Mouse (Mus musculus): ENCODE measurements around the gene Kdm1b. TPM values are rescaled to one million over a fixed set of nuclear protein-coding genes. Genes with fewer than 3 reads are reported as not detected.

Gene Kdm1b
- polyA plus RNA-seq, 1 experiment from 2014 or later: 19.1 TPM

DNA sequence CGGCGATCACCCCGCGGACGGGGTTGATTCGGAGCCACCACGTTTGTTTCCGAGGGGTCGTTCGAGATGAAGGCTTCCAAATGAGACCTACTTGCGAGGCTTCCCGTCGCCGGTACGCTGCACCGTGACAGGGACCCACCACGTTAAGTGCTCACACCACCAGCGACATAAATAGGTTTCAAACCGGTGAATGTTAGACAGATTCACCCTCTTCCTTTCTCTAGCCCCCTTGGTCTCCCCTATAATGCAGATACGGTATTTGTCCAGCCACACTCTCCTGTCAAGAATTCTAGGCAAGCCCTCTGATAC, 63.2 kb downstream of the Kdm1b start:
- WGBS: 0% methylated on average over 20 of the region's 20 CpGs
- peak; percentile 37 for ATAC-seq (ENCODE audit: insufficient read depth, low FRiP score, low TSS enrichment)
- H3K4me1 ChIP-seq (ENCODE audit: control insufficient read depth, insufficient read depth, low read length): peaks cover 7% of the 10 kb centered on the region

DNA sequence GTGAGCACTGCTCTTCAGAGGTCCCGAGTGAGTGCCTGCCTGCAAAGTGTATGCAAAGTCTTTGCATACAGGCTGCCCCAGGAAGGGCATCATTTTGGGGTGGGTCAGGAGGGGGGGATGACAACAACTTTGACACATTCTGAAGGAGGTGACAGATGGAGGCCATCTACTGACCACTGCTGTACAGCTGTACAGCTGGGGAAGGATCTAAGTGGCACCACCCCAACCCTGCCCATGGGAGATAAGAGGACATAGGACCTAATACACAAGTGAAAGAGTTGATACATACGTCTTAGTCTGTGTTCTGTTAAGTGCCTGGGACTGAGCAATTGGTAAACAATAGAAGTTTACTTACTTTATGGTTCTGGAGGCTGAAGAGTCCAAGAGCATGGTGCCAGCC, 65.9 kb downstream of the Kdm1b start:
- ATAC-seq (ENCODE audit: insufficient read depth, low FRiP score, low TSS enrichment): no peak
- Histone ChIP-seq H3K4me2 (ENCODE audit: low read depth) (no peak overlapping the region), H3K27ac (ENCODE audit: low read depth, low read length) (no peak overlapping the region), H3K27me3 (ENCODE audit: control insufficient read depth, insufficient read depth, low read length) (no peaks in the 10 kb centered on the region), H3K9me3 (ENCODE audit: control insufficient read depth, low read length) (no peaks in the 10 kb centered on the region), H3K4me1 (ENCODE audit: control insufficient read depth, insufficient read depth, low read length) (no peaks in the 10 kb centered on the region), H3K36me3 (ENCODE audit: control insufficient read depth, insufficient read depth, low read length) (no peaks in the 10 kb centered on the region), H3K4me3 (ENCODE audit: low read depth, low read length) (no peak overlapping the region), H3K9ac (ENCODE audit: low read length) (no peak overlapping the region)
- no peak for DNase-seq (ENCODE audit: low spot score)
- 75% methylated on average over 2 of the region's 2 CpGs for WGBS

More for the DNA sequence above, 63.2 kb downstream of the Kdm1b start:
- Histone ChIP-seq H3K9ac (ENCODE audit: low read length) (peak overlapping the region; percentile 99), H3K27me3 (ENCODE audit: control insufficient read depth, insufficient read depth, low read length) (no peaks in the 10 kb centered on the region), H3K27ac (ENCODE audit: low read depth, low read length) (peak overlapping the region; percentile 98), H3K4me2 (ENCODE audit: low read depth) (peak overlapping the region; percentile 66), H3K4me3 (ENCODE audit: low read depth, low read length) (peak overlapping the region; percentile 98), H3K36me3 (ENCODE audit: control insufficient read depth, insufficient read depth, low read length) (no peaks in the 10 kb centered on the region), H3K9me3 (ENCODE audit: control insufficient read depth, low read length) (no peaks in the 10 kb centered on the region)
- no peak for DNase-seq (ENCODE audit: low spot score)

DNA sequence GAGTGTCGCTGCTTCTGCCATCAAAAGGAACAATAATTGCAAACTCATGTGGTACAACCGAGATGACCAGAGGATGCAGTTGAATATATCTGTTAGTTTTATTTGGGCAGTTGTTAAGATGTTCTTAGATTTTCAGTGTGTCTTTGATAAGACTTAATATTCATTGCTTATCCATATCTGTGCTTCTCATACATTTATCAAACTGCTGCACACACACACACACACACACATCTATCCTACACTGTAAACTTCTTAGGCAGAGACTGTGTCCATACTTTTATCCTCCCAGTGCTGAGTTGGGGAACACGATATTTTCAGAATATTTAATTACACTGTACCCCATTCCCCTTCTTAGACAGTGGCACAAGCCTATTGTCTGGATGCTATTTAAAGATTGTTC, 67.9 kb downstream of the Kdm1b start:
- DNase-seq (ENCODE audit: low spot score) (no peak), ATAC-seq (ENCODE audit: insufficient read depth, low FRiP score, low TSS enrichment) (no peak)
- Histone ChIP-seq H3K27ac (ENCODE audit: low read depth, low read length) (no peak overlapping the region), H3K9ac (ENCODE audit: low read length) (no peak overlapping the region), H3K27me3 (ENCODE audit: control insufficient read depth, insufficient read depth, low read length) (no peaks in the 10 kb centered on the region), H3K4me2 (ENCODE audit: low read depth) (no peak overlapping the region), H3K4me3 (ENCODE audit: low read depth, low read length) (no peak overlapping the region), H3K36me3 (ENCODE audit: control insufficient read depth, insufficient read depth, low read length) (no peaks in the 10 kb centered on the region), H3K9me3 (ENCODE audit: control insufficient read depth, low read length) (no peaks in the 10 kb centered on the region), H3K4me1 (ENCODE audit: control insufficient read depth, insufficient read depth, low read length) (no peaks in the 10 kb centered on the region)
- 85% methylated on average over 3 of the region's 3 CpGs for WGBS

DNA sequence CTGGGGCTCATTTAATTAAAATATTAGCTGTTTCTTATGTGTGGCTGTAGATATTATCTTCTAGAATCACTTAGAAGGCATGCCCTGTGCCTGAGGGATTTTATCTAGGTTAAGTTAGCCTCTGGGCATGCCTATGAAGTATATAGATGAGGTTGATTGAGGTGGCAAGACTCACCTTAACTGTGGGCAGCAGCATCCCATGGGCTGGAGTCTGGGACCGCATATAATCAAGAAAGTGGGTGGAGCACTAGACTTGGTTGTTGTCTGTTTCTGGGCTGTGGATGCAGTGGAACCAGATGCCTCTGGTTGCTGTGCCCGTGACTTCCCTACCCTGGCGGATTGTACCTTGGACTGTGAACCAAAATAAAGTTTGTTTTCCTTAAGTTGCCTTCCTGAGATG, 68.8 kb downstream of the Kdm1b start:
- H3K4me3 ChIP-seq (ENCODE audit: low read depth, low read length): no peak overlapping the region
- H3K9ac ChIP-seq (ENCODE audit: low read length): no peak overlapping the region
- H3K27me3 ChIP-seq (ENCODE audit: control insufficient read depth, insufficient read depth, low read length): no peaks in the 10 kb centered on the region
- WGBS: 88% methylated on average over 3 of the region's 3 CpGs
- DNase-seq (ENCODE audit: low spot score) (no peak), ATAC-seq (ENCODE audit: insufficient read depth, low FRiP score, low TSS enrichment) (no peak)
- no peak overlapping the region for H3K4me2 ChIP-seq (ENCODE audit: low read depth)
- no peaks in the 10 kb centered on the region for H3K36me3 ChIP-seq (ENCODE audit: control insufficient read depth, insufficient read depth, low read length)
- no peak overlapping the region for H3K27ac ChIP-seq (ENCODE audit: low read depth, low read length)
- H3K9me3 ChIP-seq (ENCODE audit: control insufficient read depth, low read length): no peaks in the 10 kb centered on the region
- H3K4me1 ChIP-seq (ENCODE audit: control insufficient read depth, insufficient read depth, low read length): no peaks in the 10 kb centered on the region

DNA sequence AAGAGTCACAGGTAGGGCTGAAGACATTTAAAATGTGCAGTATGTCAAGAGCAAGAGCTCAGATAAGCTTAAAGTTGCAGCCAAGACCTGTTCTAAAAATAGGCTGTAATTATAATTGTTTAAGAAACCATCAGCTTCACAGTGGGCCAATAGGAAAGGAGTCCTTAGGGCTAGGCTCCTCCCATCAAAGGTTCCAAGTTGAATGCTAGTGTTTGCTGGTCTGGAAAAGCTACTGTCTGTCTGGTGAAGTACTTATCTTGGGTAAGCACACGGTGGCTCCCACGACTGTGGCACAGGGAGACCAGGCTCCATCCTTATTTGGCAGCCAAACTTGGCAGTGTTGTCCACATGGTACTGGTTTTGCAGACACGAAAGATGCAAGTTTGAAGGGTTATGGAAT, 69.6 kb downstream of the Kdm1b start:
- Histone ChIP-seq H3K27ac (ENCODE audit: low read depth, low read length) (no peak overlapping the region), H3K4me2 (ENCODE audit: low read depth) (no peak overlapping the region), H3K9me3 (ENCODE audit: control insufficient read depth, low read length) (no peaks in the 10 kb centered on the region), H3K4me3 (ENCODE audit: low read depth, low read length) (no peak overlapping the region), H3K27me3 (ENCODE audit: control insufficient read depth, insufficient read depth, low read length) (no peaks in the 10 kb centered on the region), H3K4me1 (ENCODE audit: control insufficient read depth, insufficient read depth, low read length) (no peaks in the 10 kb centered on the region), H3K9ac (ENCODE audit: low read length) (no peak overlapping the region), H3K36me3 (ENCODE audit: control insufficient read depth, insufficient read depth, low read length) (no peaks in the 10 kb centered on the region)
- no peak for ATAC-seq (ENCODE audit: insufficient read depth, low FRiP score, low TSS enrichment)
- 77% methylated on average over 3 of the region's 3 CpGs for WGBS
- no peak for DNase-seq (ENCODE audit: low spot score)

DNA sequence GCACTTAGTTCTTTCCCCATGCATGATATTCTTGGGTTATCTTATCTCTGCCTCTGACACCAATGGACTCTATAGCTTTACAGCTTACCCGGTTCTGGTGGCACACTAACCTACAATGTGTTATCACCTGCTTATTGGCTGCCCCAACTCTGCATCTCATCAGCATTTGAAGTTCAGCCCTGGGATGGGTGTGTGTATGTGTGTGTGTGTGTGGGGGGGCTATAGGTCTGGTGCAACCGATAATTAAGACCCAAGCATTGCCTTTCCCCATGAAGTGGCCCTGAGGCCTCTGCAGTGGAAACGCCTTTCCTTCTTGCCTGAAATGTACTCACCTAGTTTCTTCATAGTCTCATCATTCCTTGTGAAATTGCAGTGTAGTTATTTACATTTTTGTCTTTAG, 72.7 kb downstream of the Kdm1b start:
- no peaks in the 10 kb centered on the region for H3K4me1 ChIP-seq (ENCODE audit: control insufficient read depth, insufficient read depth, low read length)

DNA sequence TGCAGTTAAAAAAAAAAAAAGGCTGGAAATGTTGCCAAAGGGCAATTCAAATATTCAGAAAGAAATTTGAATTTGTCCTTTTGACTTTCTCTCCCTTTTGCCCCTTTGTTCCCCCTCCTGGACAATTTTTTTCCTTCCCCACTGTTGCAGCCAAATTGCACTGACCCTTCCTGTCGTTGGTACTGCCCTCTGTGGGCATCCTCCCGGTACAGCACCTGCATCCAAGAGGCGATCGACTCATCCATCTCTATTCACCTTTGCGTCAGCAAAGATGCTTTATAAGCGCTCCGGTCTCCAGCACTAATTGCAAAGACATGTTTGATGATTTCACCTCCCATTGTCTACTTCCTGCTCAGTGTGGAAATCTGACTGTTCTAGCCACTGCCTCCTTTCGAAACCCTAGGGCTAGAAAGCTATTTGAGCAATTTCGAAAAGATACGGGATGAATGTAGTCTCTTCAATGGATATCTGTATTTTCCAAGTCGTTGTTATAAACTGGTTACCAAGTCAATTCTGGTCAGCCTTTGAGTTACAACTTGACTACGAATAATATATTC, 78.1 kb downstream of the Kdm1b start:
- H3K4me3 ChIP-seq (ENCODE audit: low read depth, low read length): no peak overlapping the region
- H3K4me2 ChIP-seq (ENCODE audit: low read depth): no peak overlapping the region
- WGBS: 36% methylated on average over 12 of the region's 12 CpGs
- no peaks in the 10 kb centered on the region for H3K9me3 ChIP-seq (ENCODE audit: control insufficient read depth, low read length)
- H3K9ac ChIP-seq (ENCODE audit: low read length): no peak overlapping the region
- H3K36me3 ChIP-seq (ENCODE audit: control insufficient read depth, insufficient read depth, low read length): no peaks in the 10 kb centered on the region
- H3K27me3 ChIP-seq (ENCODE audit: control insufficient read depth, insufficient read depth, low read length): peaks cover 6% of the 10 kb centered on the region; the same call in 1 of the 2 replicates
- H3K4me1 ChIP-seq (ENCODE audit: control insufficient read depth, insufficient read depth, low read length): no peaks in the 10 kb centered on the region
- no peak for DNase-seq (ENCODE audit: low spot score)
- no peak overlapping the region for H3K27ac ChIP-seq (ENCODE audit: low read depth, low read length)
- no peak for ATAC-seq (ENCODE audit: insufficient read depth, low FRiP score, low TSS enrichment)

More for the DNA sequence above, 72.7 kb downstream of the Kdm1b start:
- H3K9me3 ChIP-seq (ENCODE audit: control insufficient read depth, low read length): no peaks in the 10 kb centered on the region
- no peaks in the 10 kb centered on the region for H3K27me3 ChIP-seq (ENCODE audit: control insufficient read depth, insufficient read depth, low read length)
- no peak for DNase-seq (ENCODE audit: low spot score)
- no peak for ATAC-seq (ENCODE audit: insufficient read depth, low FRiP score, low TSS enrichment)
- no peak overlapping the region for H3K4me2 ChIP-seq (ENCODE audit: low read depth)
- H3K4me3 ChIP-seq (ENCODE audit: low read depth, low read length): no peak overlapping the region
- no peaks in the 10 kb centered on the region for H3K36me3 ChIP-seq (ENCODE audit: control insufficient read depth, insufficient read depth, low read length)
- no peak overlapping the region for H3K9ac ChIP-seq (ENCODE audit: low read length)
- no peak overlapping the region for H3K27ac ChIP-seq (ENCODE audit: low read depth, low read length)
- WGBS: 86% methylated on average over 3 of the region's 3 CpGs

DNA sequence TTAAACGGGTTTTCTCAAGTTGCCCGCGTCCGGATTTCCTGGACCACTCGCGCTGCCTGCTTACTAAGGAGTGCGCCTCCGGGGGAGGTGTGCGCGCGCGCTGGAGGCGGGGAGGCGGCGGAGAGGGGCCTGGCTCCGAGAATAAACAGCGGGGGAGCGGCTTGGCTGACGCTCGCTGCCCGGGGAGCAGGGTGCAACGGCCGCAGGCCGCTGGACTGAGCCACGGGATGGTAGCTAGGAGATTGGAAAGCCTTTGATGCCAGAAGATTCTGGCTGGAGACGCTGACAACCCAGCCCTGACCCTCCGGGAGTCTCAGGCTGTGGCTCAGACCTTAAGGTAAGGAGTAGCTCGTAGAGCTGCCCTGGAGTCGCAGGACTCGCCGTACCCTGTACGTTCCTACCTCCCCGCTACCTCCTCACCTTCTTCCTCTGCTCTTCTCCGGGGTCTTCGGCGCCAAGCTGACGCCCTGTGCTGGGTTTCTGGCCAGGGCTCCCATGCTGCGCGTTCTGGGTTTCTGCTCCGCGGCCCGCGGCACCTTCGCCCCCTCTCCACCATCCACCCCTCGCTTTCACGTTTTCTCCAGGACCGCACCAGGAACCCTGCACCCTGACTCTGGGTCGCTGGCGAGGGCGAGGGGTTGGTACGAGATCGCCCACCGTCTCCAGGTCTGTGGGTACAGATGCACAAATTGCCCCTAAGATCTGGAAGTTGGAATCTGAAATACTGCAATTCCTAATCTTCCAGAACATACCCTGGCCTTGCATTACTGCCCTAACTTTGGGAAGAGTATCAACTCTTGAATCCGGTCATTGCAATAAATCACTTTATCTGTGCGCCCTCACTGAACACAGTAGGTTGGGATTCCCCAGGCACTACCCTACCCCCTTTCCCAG, 79.5 kb downstream of the Kdm1b start, which contains the start of gene Rnf144b:
Rnf144b (plus strand) TSS at position 120 of the 894 bp plus-strand sequence.
- Histone ChIP-seq H3K36me3 (ENCODE audit: control insufficient read depth, insufficient read depth, low read length) (no peaks in the 10 kb centered on the region), H3K27ac (ENCODE audit: low read depth, low read length) (no peak within 1 kb of the TSS), H3K4me3 (ENCODE audit: low read depth, low read length) (peak within 1 kb of the TSS; percentile 43), H3K4me1 (ENCODE audit: control insufficient read depth, insufficient read depth, low read length) (no peaks in the 10 kb centered on the region), H3K9ac (ENCODE audit: low read length) (peak within 1 kb of the TSS; percentile 44), H3K4me2 (ENCODE audit: low read depth) (peak within 1 kb of the TSS; percentile 90), H3K27me3 (ENCODE audit: control insufficient read depth, insufficient read depth, low read length) (peaks cover 6% of the 10 kb centered on the region; the same call in 1 of the 2 replicates), H3K9me3 (ENCODE audit: control insufficient read depth, low read length) (no peaks in the 10 kb centered on the region)
- ATAC-seq (ENCODE audit: insufficient read depth, low FRiP score, low TSS enrichment): no peak
- 2% methylated on average over 55 of the region's 55 CpGs for WGBS
- peak; percentile 59 for DNase-seq (ENCODE audit: low spot score)

DNA sequence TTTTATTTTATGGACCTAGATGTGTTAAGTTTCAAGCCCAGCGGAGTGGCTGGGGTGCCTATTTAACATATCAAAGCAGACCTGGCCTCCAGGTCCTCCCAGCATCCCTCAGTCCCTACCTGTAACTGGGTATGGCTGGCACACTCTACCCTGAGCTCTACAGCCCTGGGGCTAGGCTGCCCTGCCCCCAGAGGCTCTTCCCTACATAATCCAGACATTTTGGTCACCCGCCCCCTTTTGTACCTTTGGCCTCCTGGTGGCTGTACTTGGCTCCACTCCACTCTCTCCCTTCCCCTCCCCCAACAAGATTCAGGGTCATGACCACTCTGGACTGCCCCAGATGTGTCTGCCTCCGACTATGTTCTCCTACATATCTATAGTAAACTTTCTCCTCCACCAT, 81.2 kb downstream of the Kdm1b start:
- Histone ChIP-seq H3K4me2 (ENCODE audit: low read depth) (no peak overlapping the region), H3K9ac (ENCODE audit: low read length) (no peak overlapping the region), H3K4me3 (ENCODE audit: low read depth, low read length) (no peak overlapping the region), H3K27me3 (ENCODE audit: control insufficient read depth, insufficient read depth, low read length) (peaks cover 6% of the 10 kb centered on the region; the same call in 1 of the 2 replicates), H3K36me3 (ENCODE audit: control insufficient read depth, insufficient read depth, low read length) (no peaks in the 10 kb centered on the region), H3K4me1 (ENCODE audit: control insufficient read depth, insufficient read depth, low read length) (no peaks in the 10 kb centered on the region; the same call in 1 of the 2 replicates), H3K9me3 (ENCODE audit: control insufficient read depth, low read length) (no peaks in the 10 kb centered on the region), H3K27ac (ENCODE audit: low read depth, low read length) (no peak overlapping the region)
- DNase-seq (ENCODE audit: low spot score) (no peak), ATAC-seq (ENCODE audit: insufficient read depth, low FRiP score, low TSS enrichment) (no peak)
- WGBS: 41% methylated on average over 3 of the region's 3 CpGs
